Mouse (Mus musculus): ENCODE results near the gene Mgat5.

Mgat5 gene

GRCm38 (mm10) chr1:127328354-127328875 is 123.6 kb downstream of the Mgat5 start:
- DNase-seq (ENCODE audit: extremely low read depth, insufficient read length, low spot score) = no peak

DNA sequence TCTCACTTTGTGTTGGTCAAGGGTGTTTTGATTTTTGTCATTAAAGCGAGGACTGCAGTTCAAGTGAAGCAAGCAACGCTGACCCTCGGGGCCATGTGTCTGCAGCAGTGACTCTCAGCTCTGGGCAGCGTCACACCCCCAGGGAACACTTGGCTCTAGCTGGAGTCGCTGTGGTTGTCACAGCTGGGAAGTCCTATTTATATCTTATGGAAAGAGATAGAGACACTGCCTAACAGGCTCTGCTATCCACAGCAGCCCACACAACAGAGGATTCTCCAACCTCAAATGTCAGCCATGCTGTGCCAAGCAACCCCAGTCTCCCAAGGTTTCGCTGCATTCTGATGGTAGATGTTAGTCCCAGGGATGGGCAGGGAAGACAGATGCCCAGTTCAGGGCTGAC is 125.0 kb downstream of the Mgat5 start:
- no peak for DNase-seq (ENCODE audit: extremely low read depth, insufficient read length, low spot score)

DNA sequence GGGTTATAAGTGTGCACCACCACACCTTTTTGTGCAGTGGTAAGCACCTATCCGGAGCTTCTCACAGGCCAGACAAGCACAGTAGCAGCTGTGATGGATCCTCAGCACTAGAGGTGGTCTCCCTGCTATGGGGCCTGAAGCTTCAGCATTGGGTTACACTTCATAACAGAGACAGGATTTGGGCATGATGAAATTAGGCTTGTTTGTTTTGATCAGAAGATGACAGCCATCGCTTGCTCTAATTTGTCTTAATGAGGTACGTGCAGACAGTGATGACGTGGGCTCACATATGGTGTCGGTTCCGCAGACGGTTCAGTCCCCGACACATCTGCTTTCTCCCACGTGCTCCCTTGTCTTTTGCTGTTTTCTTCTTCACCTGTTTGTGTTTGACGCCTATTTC is 132.9 kb downstream of the Mgat5 start:
- DNase-seq (ENCODE audit: extremely low read depth, insufficient read length, low spot score) = no peak

- no peak for DNase-seq (ENCODE audit: extremely low read depth, insufficient read length, low spot score)
Observed at GRCm38 (mm10) chr1:127338833-127339487, 134.1 kb downstream of the Mgat5 start.

DNA sequence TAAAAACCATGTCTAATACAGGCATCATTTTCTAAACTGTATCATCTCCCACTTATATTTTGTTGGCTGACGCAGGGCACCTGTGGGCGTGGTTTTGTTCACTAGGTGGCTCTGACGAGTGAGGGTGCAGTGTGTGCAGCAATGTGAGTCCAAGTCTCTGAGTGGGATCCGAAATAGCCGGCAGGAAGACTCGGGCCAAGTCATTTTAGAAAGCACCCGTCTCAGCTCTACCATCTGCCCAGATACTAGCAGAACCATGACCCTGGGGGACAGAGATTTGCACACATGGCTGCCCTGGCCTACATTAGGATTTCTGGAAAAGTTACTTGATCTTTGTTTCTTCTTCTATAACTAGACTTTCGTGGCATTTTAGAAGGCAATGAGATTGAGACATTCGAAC is 135.5 kb downstream of the Mgat5 start:
- DNase-seq (ENCODE audit: extremely low read depth, insufficient read length, low spot score) = no peak

DNA sequence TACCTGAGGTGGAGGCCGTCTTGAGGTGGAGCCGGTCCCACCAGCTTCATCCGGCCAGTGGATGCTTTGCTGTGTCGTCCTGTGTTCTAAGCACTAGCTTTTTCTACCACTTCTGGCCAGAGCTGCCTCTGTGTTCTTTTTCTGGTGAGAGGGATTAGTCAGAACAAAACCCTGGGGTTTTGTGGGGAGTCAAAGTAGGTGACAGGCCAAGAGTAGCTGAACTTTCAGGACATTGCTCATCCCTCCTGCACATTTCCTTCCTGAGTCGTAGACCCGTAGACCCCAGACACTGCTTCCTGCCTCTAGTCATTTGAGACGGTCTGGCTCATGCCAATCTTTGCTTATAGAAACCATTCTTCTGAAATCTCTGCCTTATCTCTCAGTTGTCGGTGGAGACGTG is 140.1 kb downstream of the Mgat5 start:
- DNase-seq (ENCODE audit: extremely low read depth, insufficient read length, low spot score) = peak; percentile 18

GRCm38 (mm10) chr1:127346596-127347139 is 141.9 kb downstream of the Mgat5 start:
- no peak for DNase-seq (ENCODE audit: extremely low read depth, insufficient read length, low spot score)

- DNase-seq (ENCODE audit: extremely low read depth, insufficient read length, low spot score) = peak; percentile 15
Observed at GRCm38 (mm10) chr1:127347878-127348620, 143.2 kb downstream of the Mgat5 start.

GRCm38 (mm10) chr1:127348642-127349341 is 144.0 kb downstream of the Mgat5 start:
- no peak for DNase-seq (ENCODE audit: extremely low read depth, insufficient read length, low spot score)

DNA sequence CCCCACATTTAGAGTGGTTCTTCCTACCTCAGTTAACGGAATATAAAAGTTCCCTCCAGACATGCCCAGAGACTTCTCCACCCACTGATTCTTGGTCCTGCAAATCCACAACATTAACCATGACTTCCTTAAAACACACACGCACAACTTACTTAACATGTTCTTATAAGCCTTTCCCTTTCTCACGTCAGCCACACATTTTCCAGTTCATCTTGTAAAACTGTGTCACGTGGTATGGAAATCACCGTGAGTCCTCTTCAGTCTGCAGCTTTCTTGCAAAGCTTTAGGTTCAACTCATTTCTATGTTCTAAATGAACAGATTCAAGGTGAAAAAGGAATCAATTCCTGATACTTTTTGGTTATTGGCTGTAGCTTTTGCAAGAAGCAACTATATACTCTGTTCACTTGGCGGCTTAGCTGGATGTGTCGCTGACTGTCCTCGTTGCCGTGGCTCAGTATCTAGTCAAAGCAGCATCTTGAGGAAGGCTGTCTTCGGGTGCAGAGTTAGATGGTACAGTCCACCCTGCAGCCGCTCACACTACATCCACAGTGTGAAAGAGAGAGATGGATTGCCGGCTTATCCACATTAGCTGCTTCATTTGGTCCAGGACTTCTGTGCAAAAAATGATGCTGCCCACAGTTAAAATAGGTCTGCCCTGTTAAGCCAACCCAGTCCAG is 146.7 kb downstream of the Mgat5 start:
- DNase-seq (ENCODE audit: extremely low read depth, insufficient read length, low spot score) = no peak

DNA sequence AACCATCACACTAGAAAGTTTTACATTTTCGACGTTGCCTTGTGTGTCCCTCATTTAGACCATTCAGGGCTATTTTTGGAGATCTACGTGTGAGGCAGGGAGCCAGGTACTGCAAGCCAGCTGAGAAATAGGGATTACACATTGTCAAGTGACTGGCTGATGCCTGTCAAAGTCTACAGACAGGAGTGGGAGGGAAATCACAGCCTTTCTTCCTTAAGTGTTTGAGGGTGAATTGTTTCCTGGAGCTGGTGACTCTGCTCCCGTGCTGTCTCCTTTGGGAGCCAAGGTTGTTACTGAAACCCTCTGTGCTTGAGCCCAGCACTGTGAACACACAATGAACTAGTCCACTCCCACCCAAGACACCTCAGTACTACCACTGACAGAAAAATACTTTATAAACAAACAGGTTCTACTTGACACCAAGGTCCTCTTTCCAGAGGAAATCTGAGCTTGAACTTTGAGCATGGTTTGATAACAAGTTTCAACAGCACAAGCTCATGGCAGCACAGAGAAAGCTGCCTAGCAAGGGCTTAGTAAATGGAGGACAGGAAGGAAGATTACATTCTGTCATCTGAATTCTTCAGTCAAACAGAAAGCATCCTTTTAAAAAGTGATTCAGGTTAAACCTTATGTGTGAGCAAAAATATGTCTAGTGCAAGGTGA is 147.4 kb downstream of the Mgat5 start:
- no peak for DNase-seq (ENCODE audit: extremely low read depth, insufficient read length, low spot score)

DNA sequence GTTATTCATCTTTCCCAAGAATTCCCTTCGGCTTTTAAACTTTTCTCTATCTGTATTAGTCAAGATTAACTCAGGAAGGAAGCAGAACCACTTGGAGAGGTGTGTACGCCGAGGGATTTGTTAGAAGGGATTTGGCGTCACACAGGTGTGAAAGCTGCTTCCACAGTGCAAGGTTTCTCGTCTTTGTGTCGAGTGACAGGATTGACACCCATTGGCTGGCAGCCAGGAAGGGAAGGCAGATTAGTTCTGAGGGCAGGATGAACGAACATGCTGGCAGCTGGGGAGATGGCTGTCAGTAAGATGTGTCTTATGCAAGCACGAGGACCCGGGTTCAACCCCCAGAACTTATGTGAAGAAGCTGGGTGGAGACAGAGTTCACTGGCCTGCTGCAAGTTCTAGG is 148.6 kb downstream of the Mgat5 start:
- no peak for DNase-seq (ENCODE audit: extremely low read depth, insufficient read length, low spot score)

- no peak for DNase-seq (ENCODE audit: extremely low read depth, insufficient read length, low spot score)
Observed at GRCm38 (mm10) chr1:127354152-127354551, 149.3 kb downstream of the Mgat5 start.

DNA sequence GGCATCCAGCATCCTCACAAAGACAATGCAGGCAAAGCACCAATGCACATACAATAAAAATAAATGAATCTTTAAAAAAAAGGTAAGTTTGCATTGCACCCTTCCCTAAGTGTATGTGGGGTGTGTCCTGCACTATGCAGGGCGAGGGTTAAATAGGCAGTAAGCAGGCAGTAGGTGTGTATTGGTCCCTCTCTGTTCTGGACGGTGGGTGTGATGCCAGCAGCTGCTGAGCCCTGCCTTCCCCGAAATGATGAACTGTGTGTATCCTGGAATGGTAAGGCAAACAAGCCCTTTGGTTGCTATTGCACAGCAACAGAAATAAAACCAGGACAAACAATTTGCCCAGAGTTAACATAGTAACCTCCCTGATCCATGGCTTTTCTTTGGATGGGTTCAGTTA is 150.2 kb downstream of the Mgat5 start:
- no peak for DNase-seq (ENCODE audit: extremely low read depth, insufficient read length, low spot score)

DNA sequence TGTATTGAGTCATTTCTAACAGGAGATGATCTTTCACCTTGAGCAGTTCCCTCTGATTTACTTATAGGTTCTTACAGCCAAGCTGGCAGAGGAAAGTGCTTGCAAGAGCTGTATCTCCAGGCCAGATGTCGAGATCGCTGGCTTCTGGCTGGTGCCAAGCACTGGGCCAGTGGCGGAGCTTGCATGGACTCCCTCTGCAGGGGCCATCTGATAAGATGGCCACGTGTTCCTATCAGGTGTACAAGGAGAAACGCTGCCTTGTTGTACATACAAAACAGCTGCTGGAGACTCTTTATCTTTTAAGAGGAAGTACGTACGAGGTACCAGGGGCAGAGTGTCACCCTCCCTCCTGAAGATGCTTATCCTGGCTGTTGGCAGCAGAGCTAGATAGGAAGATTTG is 158.8 kb downstream of the Mgat5 start:
- no peak for DNase-seq (ENCODE audit: extremely low read depth, insufficient read length, low spot score)

GRCm38 (mm10) chr1:127365706-127366105 is 160.9 kb downstream of the Mgat5 start:
- no peak for DNase-seq (ENCODE audit: extremely low read depth, insufficient read length, low spot score)

- DNase-seq (ENCODE audit: extremely low read depth, insufficient read length, low spot score) = no peak
Observed at GRCm38 (mm10) chr1:127366111-127366510, 161.3 kb downstream of the Mgat5 start.

- no peak for DNase-seq (ENCODE audit: extremely low read depth, insufficient read length, low spot score)
Observed at GRCm38 (mm10) chr1:127368513-127368912, 163.7 kb downstream of the Mgat5 start.

GRCm38 (mm10) chr1:127369538-127369937 is 164.7 kb downstream of the Mgat5 start:
- DNase-seq (ENCODE audit: extremely low read depth, insufficient read length, low spot score) = no peak

DNA sequence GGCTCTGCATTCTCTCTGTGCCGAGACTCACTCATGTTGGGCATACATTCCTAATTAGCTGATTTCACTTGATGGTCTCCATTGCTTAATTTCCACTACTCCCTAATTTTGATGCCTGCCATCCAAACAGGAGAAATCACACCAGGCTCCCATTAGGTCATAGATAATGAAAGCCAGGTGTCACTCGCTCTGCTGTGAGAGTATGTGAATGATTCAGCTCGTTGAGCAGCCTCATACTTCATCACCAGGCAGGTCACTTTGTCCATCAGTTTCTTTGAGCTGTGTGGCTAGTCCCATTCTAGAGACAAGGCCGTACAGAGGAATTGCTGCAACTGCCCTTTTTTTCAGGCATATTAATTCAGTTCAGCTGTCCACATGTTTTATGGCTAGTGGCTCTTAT is 167.3 kb downstream of the Mgat5 start:
- no peak for DNase-seq (ENCODE audit: extremely low read depth, insufficient read length, low spot score)
